Mouse (Mus musculus): Measurements from ENCODE around the gene Nek1. TPM values are rescaled to one million over a fixed set of nuclear protein-coding genes. Genes with fewer than 3 reads are reported as not detected.

The Nek1 gene
- polyA plus RNA-seq, 1 experiment, result 11.0 TPM

- TF ChIP-seq CTCF (IDR thresholded peaks at IDR 0.05; ENCODE audit: control insufficient read depth, insufficient read depth, insufficient replicate concordance, low read depth, low read length) (no peak), POLR2A (IDR thresholded peaks at IDR 0.05; ENCODE audit: control insufficient read depth, low read depth, low read length) (no peak)
- Histone ChIP-seq H3K36me3 (ENCODE audit: control insufficient read depth, insufficient read depth, low read length) (peaks cover 2% of the 10 kb centered on the region), H3K27me3 (ENCODE audit: control insufficient read depth, insufficient read depth, low read length) (no peaks in the 10 kb centered on the region), H3K4me3 (ENCODE audit: control insufficient read depth, low read depth, low read length) (no peak overlapping the region), H3K27ac (ENCODE audit: control insufficient read depth, insufficient read depth, low read depth, low read length) (no peak overlapping the region), H3K4me1 (ENCODE audit: control insufficient read depth, insufficient read depth, low read length) (no peaks in the 10 kb centered on the region)
These were observed 134.4 kb downstream of the Nek1 start for GRCm38 (mm10) chr8:61127299-61127861.

DNA sequence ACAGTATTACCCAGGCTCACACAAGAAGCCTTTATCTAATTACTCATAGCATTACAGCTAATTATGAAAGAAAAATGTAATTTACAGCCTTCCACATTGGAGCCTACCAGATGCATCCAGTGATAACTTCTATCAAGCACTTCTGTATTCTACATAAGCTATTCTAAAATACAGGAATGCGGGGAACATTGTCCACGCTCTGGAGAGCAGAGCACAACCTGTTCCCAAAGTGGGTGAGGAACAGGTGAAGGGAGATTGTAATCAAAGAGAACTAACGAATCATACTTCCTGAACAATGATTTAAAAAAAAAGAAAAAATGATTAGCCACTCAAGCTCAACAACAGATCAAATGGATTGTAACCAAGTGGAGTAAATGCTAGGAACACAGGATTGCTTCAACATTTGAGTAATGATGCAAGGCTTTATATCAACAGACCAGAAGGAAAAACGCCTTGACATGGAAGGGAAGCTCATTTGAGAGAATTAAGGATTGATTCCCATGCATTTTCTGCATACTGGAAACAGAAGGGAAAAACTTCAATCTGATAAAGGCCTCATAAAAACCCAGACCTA is 139.7 kb downstream of the Nek1 start:
- no peaks in the 10 kb centered on the region for H3K4me1 ChIP-seq (ENCODE audit: control insufficient read depth, insufficient read depth, low read length)
- H3K4me3 ChIP-seq (ENCODE audit: control insufficient read depth, low read depth, low read length), result no peak overlapping the region
- TF ChIP-seq CTCF (IDR thresholded peaks at IDR 0.05; ENCODE audit: control insufficient read depth, insufficient read depth, insufficient replicate concordance, low read depth, low read length), result no peak
- TF ChIP-seq POLR2A (IDR thresholded peaks at IDR 0.05; ENCODE audit: control insufficient read depth, low read depth, low read length), result no peak
- no peak overlapping the region for H3K27ac ChIP-seq (ENCODE audit: control insufficient read depth, insufficient read depth, low read depth, low read length)
- H3K27me3 ChIP-seq (ENCODE audit: control insufficient read depth, insufficient read depth, low read length), result no peaks in the 10 kb centered on the region
- H3K36me3 ChIP-seq (ENCODE audit: control insufficient read depth, insufficient read depth, low read length), result no peaks in the 10 kb centered on the region

DNA sequence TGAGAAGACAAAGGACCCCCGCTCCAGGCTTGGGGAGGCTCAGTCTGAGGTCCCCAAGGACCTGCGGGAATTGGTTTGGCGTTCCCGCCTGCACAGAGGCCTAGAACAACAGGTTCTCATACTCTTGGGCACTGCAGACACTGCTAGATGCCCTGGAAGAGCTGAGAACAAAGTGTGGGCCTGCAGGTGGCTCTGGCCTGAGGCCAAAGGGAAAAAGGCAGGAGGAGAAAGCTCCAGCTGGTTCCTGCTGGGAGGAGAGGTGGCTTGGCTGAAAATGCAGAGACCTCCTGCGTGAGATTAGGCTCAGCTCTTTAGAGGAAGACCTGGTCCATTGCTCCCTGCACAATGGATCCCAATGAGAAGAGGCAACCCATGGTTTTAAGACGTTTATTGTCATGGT is 148.9 kb downstream of the Nek1 start:
- Histone ChIP-seq H3K4me3 (ENCODE audit: control insufficient read depth, low read depth, low read length) (no peak overlapping the region; the same call in 1 of the 2 replicates), H3K27me3 (ENCODE audit: control insufficient read depth, insufficient read depth, low read length) (no peaks in the 10 kb centered on the region), H3K4me1 (ENCODE audit: control insufficient read depth, insufficient read depth, low read length) (peaks cover 7% of the 10 kb centered on the region), H3K36me3 (ENCODE audit: control insufficient read depth, insufficient read depth, low read length) (no peaks in the 10 kb centered on the region), H3K27ac (ENCODE audit: control insufficient read depth, insufficient read depth, low read depth, low read length) (no peak overlapping the region)
- TF ChIP-seq CTCF (IDR thresholded peaks at IDR 0.05; ENCODE audit: control insufficient read depth, insufficient read depth, insufficient replicate concordance, low read depth, low read length), result no peak

- no peaks in the 10 kb centered on the region for H3K27me3 ChIP-seq (ENCODE audit: control insufficient read depth, insufficient read depth, low read length)
- H3K27ac ChIP-seq (ENCODE audit: control insufficient read depth, insufficient read depth, low read depth, low read length), result no peak overlapping the region
- peaks cover 7% of the 10 kb centered on the region for H3K4me1 ChIP-seq (ENCODE audit: control insufficient read depth, insufficient read depth, low read length)
- H3K4me3 ChIP-seq (ENCODE audit: control insufficient read depth, low read depth, low read length), result no peak overlapping the region
- H3K36me3 ChIP-seq (ENCODE audit: control insufficient read depth, insufficient read depth, low read length), result no peaks in the 10 kb centered on the region
- TF ChIP-seq CTCF (IDR thresholded peaks at IDR 0.05; ENCODE audit: control insufficient read depth, insufficient read depth, insufficient replicate concordance, low read depth, low read length) (no peak), POLR2A (IDR thresholded peaks at IDR 0.05; ENCODE audit: control insufficient read depth, low read depth, low read length) (no peak)
These were observed 149.3 kb downstream of the Nek1 start for GRCm38 (mm10) chr8:61142302-61142701.

- no peak overlapping the region for H3K27ac ChIP-seq (ENCODE audit: control insufficient read depth, insufficient read depth, low read depth, low read length)
- TF ChIP-seq CTCF (IDR thresholded peaks at IDR 0.05; ENCODE audit: control insufficient read depth, insufficient read depth, insufficient replicate concordance, low read depth, low read length) (no peak), POLR2A (IDR thresholded peaks at IDR 0.05; ENCODE audit: control insufficient read depth, low read depth, low read length) (no peak)
- H3K27me3 ChIP-seq (ENCODE audit: control insufficient read depth, insufficient read depth, low read length), result no peaks in the 10 kb centered on the region
- H3K4me1 ChIP-seq (ENCODE audit: control insufficient read depth, insufficient read depth, low read length), result peaks cover 7% of the 10 kb centered on the region
- H3K4me3 ChIP-seq (ENCODE audit: control insufficient read depth, low read depth, low read length), result no peak overlapping the region
- H3K36me3 ChIP-seq (ENCODE audit: control insufficient read depth, insufficient read depth, low read length), result no peaks in the 10 kb centered on the region
These were observed 149.8 kb downstream of the Nek1 start for GRCm38 (mm10) chr8:61142845-61143244.

- H3K27ac ChIP-seq (ENCODE audit: control insufficient read depth, insufficient read depth, low read depth, low read length), result no peak overlapping the region
- no peaks in the 10 kb centered on the region for H3K4me1 ChIP-seq (ENCODE audit: control insufficient read depth, insufficient read depth, low read length)
- H3K4me3 ChIP-seq (ENCODE audit: control insufficient read depth, low read depth, low read length), result no peak overlapping the region
- H3K27me3 ChIP-seq (ENCODE audit: control insufficient read depth, insufficient read depth, low read length), result no peaks in the 10 kb centered on the region
- TF ChIP-seq CTCF (IDR thresholded peaks at IDR 0.05; ENCODE audit: control insufficient read depth, insufficient read depth, insufficient replicate concordance, low read depth, low read length), result no peak
- no peak for TF ChIP-seq POLR2A (IDR thresholded peaks at IDR 0.05; ENCODE audit: control insufficient read depth, low read depth, low read length)
- H3K36me3 ChIP-seq (ENCODE audit: control insufficient read depth, insufficient read depth, low read length), result no peaks in the 10 kb centered on the region
These were observed 155.7 kb downstream of the Nek1 start for GRCm38 (mm10) chr8:61148728-61149127.

DNA sequence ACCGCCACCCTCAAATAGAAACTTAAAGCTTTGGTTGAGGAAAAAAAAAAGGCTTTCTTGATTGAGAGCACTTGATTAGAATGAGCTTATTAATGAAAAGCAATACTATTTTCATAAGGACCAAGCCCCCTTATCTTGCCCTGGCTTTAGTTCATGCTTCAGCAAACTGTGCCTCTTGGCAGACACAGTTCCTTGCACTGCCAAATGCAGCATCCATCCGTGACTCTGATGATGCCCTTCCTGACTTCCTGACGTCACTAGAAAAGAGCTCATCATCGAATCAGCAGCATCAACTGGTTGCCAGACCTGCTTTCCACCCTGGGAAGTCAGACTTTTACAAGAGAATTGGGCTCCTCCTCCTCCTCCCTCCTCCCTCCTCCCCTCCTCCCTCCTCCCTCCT is 157.6 kb downstream of the Nek1 start:
- Histone ChIP-seq H3K4me1 (ENCODE audit: control insufficient read depth, insufficient read depth, low read length) (no peaks in the 10 kb centered on the region), H3K36me3 (ENCODE audit: control insufficient read depth, insufficient read depth, low read length) (no peaks in the 10 kb centered on the region), H3K4me3 (ENCODE audit: control insufficient read depth, low read depth, low read length) (no peak overlapping the region), H3K27ac (ENCODE audit: control insufficient read depth, insufficient read depth, low read depth, low read length) (no peak overlapping the region), H3K27me3 (ENCODE audit: control insufficient read depth, insufficient read depth, low read length) (no peaks in the 10 kb centered on the region)
- TF ChIP-seq CTCF (IDR thresholded peaks at IDR 0.05; ENCODE audit: control insufficient read depth, insufficient read depth, insufficient replicate concordance, low read depth, low read length), result no peak

DNA sequence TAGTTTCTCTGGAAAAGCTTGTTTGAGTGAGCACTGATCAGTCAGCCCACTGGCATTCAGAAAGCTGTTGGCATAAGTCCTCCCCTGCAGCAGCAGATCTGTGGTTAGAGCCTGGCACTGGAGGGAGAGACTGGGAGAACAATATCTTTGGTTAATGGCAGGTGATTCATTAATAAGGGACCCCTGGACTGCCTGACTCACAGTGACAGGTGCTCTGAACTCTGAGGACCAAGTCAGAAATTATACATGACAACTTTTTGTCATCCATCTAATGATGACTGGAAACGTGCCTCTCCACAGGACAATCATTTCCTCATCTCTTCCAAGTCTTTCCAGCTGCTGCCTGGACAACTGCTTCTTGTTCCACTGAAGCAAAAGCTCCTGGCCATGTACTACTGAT is 163.4 kb downstream of the Nek1 start:
- H3K27ac ChIP-seq (ENCODE audit: control insufficient read depth, insufficient read depth, low read depth, low read length), result no peak overlapping the region
- no peaks in the 10 kb centered on the region for H3K4me1 ChIP-seq (ENCODE audit: control insufficient read depth, insufficient read depth, low read length)
- no peaks in the 10 kb centered on the region for H3K27me3 ChIP-seq (ENCODE audit: control insufficient read depth, insufficient read depth, low read length)
- no peak overlapping the region for H3K4me3 ChIP-seq (ENCODE audit: control insufficient read depth, low read depth, low read length)
- TF ChIP-seq CTCF (IDR thresholded peaks at IDR 0.05; ENCODE audit: control insufficient read depth, insufficient read depth, insufficient replicate concordance, low read depth, low read length) (no peak), POLR2A (IDR thresholded peaks at IDR 0.05; ENCODE audit: control insufficient read depth, low read depth, low read length) (no peak)
- no peaks in the 10 kb centered on the region for H3K36me3 ChIP-seq (ENCODE audit: control insufficient read depth, insufficient read depth, low read length)
